Mouse (Mus musculus) stomach, embryonic 16.5 days (tissue): ENCODE results near the gene Pold2. TPM values are rescaled to one million over a fixed set of nuclear protein-coding genes. Genes with fewer than 3 reads are reported as not detected.

ENCODE experiments used
- ATAC-seq: fragments of 200-750 bp; cut with Nextera tagmentation; 2 replicates; pipeline ENCODE4 v1.8.0; 2017; ENCODE audit warnings: moderate number of reproducible peaks, moderate TSS enrichment; ENCODE audit not compliant: insufficient read depth, low FRiP score
- H3K27ac ChIP-seq: fragments of 300-500 bp; sonication (generic); 2 replicates; pipeline ENCODE4 v1.5.1; 2014; ENCODE audit warnings: low read length
- H3K27me3 ChIP-seq: fragments of 300-500 bp; sonication (generic); 2 replicates; pipeline ENCODE4 v1.6.1; 2014; ENCODE audit warnings: low read length, control low read depth, mixed read lengths; ENCODE audit not compliant: control insufficient read depth, insufficient read depth
- H3K36me3 ChIP-seq: fragments of 300-500 bp; sonication (generic); 2 replicates; pipeline ENCODE4 v1.6.1; 2014; ENCODE audit warnings: low read length; ENCODE audit not compliant: control insufficient read depth, insufficient read depth
- H3K4me1 ChIP-seq: fragments of 300-500 bp; sonication (generic); 2 replicates; pipeline ENCODE4 v1.6.1; 2014; ENCODE audit warnings: low read length, control low read depth, mixed read lengths; ENCODE audit not compliant: control insufficient read depth, insufficient read depth
- H3K4me2 ChIP-seq: fragments of 300-500 bp; sonication (generic); 2 replicates; pipeline ENCODE4 v1.6.1; 2014; ENCODE audit warnings: low read depth, low read length, mixed read lengths
- H3K4me3 ChIP-seq: fragments of 300-500 bp; sonication (generic); replicated peaks from 2 replicates; pipeline ENCODE4 v1.5.1; 2014; ENCODE audit warnings: mild to moderate bottlenecking, low read length
- H3K9ac ChIP-seq: fragments of 300-500 bp; sonication (generic); 2 replicates; pipeline ENCODE4 v1.6.1; 2014; ENCODE audit warnings: low read length
- H3K9me3 ChIP-seq: fragments of 300-500 bp; sonication (generic); replicated peaks from 2 replicates; pipeline ENCODE4 v1.6.1; 2016; ENCODE audit warnings: low read length, control low read depth; ENCODE audit not compliant: control insufficient read depth
- WGBS: fragments of 180-500 bp; shearing (Covaris S2); extraction: QIAGEN DNeasy Blood & Tissue Kit; methylation state at CpG from one replicate; pipeline ENCODE4 v1.1.7; 2014; 5-methylcytosine and 5-hydroxymethylcytosine counted together
- polyA plus RNA-seq: library from polyadenylated mRNA; unstranded; fragments of >200 nt; fragmentation: Nextera tagmentation; extraction: Ambion mirVana; gene quantifications from 2 replicates; pipeline ENCODE4 v1.2.1, GENCODE M21; 2015

Gene Pold2
- polyA plus RNA-seq, 1 experiment from 2014 or later: 116 TPM

- H3K9me3 ChIP-seq: no peaks in the 10 kb centered on the region
- peaks cover 13% of the 10 kb centered on the region for H3K36me3 ChIP-seq
- no peak overlapping the region for H3K27ac ChIP-seq
- H3K9ac ChIP-seq: no peak overlapping the region
- H3K4me2 ChIP-seq: no peak overlapping the region
- H3K27me3 ChIP-seq: no peaks in the 10 kb centered on the region
- 93% methylated on average over 11 of the region's 11 CpGs for WGBS
- no peak for ATAC-seq
- H3K4me3 ChIP-seq: no peak overlapping the region
- peaks cover 10% of the 10 kb centered on the region for H3K4me1 ChIP-seq
These were observed 5.4 kb downstream of the Pold2 start for GRCm38 (mm10) chr11:5872707-5873106.

GRCm38 (mm10) chr11:5870069-5870468 is 8.0 kb downstream of the Pold2 start:
- Histone ChIP-seq H3K9ac (no peak overlapping the region), H3K4me1 (no peaks in the 10 kb centered on the region), H3K4me2 (no peak overlapping the region), H3K36me3 (peaks cover 13% of the 10 kb centered on the region), H3K27ac (no peak overlapping the region), H3K4me3 (no peak overlapping the region), H3K9me3 (no peaks in the 10 kb centered on the region), H3K27me3 (no peaks in the 10 kb centered on the region)
- no peak for ATAC-seq
- 92% methylated on average over 16 of the region's 16 CpGs for WGBS

GRCm38 (mm10) chr11:5869331-5869730 is 8.8 kb downstream of the Pold2 start:
- Histone ChIP-seq H3K9ac (no peak overlapping the region), H3K27ac (no peak overlapping the region), H3K36me3 (peaks cover 13% of the 10 kb centered on the region), H3K4me3 (no peak overlapping the region), H3K4me1 (no peaks in the 10 kb centered on the region), H3K9me3 (no peaks in the 10 kb centered on the region), H3K4me2 (no peak overlapping the region), H3K27me3 (no peaks in the 10 kb centered on the region)
- 90% methylated on average over 16 of the region's 16 CpGs for WGBS
- ATAC-seq: no peak

- no peak for ATAC-seq
- H3K9ac ChIP-seq: no peak overlapping the region
- H3K4me1 ChIP-seq: no peaks in the 10 kb centered on the region
- no peaks in the 10 kb centered on the region for H3K9me3 ChIP-seq
- no peak overlapping the region for H3K4me3 ChIP-seq
- H3K27ac ChIP-seq: no peak overlapping the region
- no peak overlapping the region for H3K4me2 ChIP-seq
- peaks cover 13% of the 10 kb centered on the region for H3K36me3 ChIP-seq
- 89% methylated on average over 12 of the region's 12 CpGs for WGBS
- H3K27me3 ChIP-seq: no peaks in the 10 kb centered on the region
These were observed 9.8 kb downstream of the Pold2 start for GRCm38 (mm10) chr11:5868324-5868723.

- no peak for ATAC-seq
- no peaks in the 10 kb centered on the region for H3K27me3 ChIP-seq
- no peak overlapping the region for H3K9ac ChIP-seq
- H3K27ac ChIP-seq: no peak overlapping the region
- no peaks in the 10 kb centered on the region for H3K9me3 ChIP-seq
- H3K4me3 ChIP-seq: no peak overlapping the region
- 79% methylated on average over 2 of the region's 2 CpGs for WGBS
- no peak overlapping the region for H3K4me2 ChIP-seq
- H3K36me3 ChIP-seq: peaks cover 6% of the 10 kb centered on the region
- no peaks in the 10 kb centered on the region for H3K4me1 ChIP-seq
These were observed 10.9 kb downstream of the Pold2 start for GRCm38 (mm10) chr11:5867196-5867595.

- Histone ChIP-seq H3K4me3 (peak overlapping the region; percentile 57), H3K27me3 (0 out of 2 replicates have a peak, but pooled peaks cover 3% of the 10 kb centered on the region), H3K9ac (peak overlapping the region; percentile 76), H3K27ac (no peak overlapping the region), H3K36me3 (no peaks in the 10 kb centered on the region), H3K4me2 (peak overlapping the region; percentile 74), H3K9me3 (no peaks in the 10 kb centered on the region), H3K4me1 (peaks cover 3% of the 10 kb centered on the region)
- ATAC-seq: no peak; the same call in 1 of the 2 replicates
- 16% methylated on average over 15 of the region's 15 CpGs for WGBS
These were observed 15.5 kb downstream of the Pold2 start for GRCm38 (mm10) chr11:5862394-5863105.

- no peaks in the 10 kb centered on the region for H3K36me3 ChIP-seq
- peak; percentile 82; the same call in 1 of the 2 replicates for ATAC-seq
- WGBS: 2% methylated on average over 59 of the region's 59 CpGs
- peaks cover 3% of the 10 kb centered on the region for H3K4me1 ChIP-seq
- peak within 1 kb of the TSS; percentile 57 for H3K4me3 ChIP-seq
- no peaks in the 10 kb centered on the region for H3K9me3 ChIP-seq
- H3K4me2 ChIP-seq: peak within 1 kb of the TSS; percentile 74
- 0 out of 2 replicates have a peak within 1 kb of the TSS, but pooled peaks have one; percentile 20 for H3K27ac ChIP-seq
- peak within 1 kb of the TSS; percentile 76 for H3K9ac ChIP-seq
- H3K27me3 ChIP-seq: 0 out of 2 replicates have a peak, but pooled peaks cover 3% of the 10 kb centered on the region
These were observed 16.3 kb downstream of the Pold2 start, which contains the start of gene Aebp1 for GRCm38 (mm10) chr11:5861678-5862393. Aebp1 (plus strand) TSS chr11:5861947.

GRCm38 (mm10) chr11:5860639-5861038 is 17.5 kb downstream of the Pold2 start:
- Histone ChIP-seq H3K9me3 (no peaks in the 10 kb centered on the region), H3K4me3 (no peak overlapping the region), H3K27ac (no peak overlapping the region), H3K27me3 (0 out of 2 replicates have a peak, but pooled peaks cover 3% of the 10 kb centered on the region), H3K9ac (no peak overlapping the region), H3K4me1 (peaks cover 8% of the 10 kb centered on the region), H3K4me2 (no peak overlapping the region), H3K36me3 (no peaks in the 10 kb centered on the region)
- ATAC-seq: no peak
- 49% methylated on average over 6 of the region's 6 CpGs for WGBS

GRCm38 (mm10) chr11:5859883-5860550 is 18.1 kb downstream of the Pold2 start:
- H3K4me1 ChIP-seq: peaks cover 9% of the 10 kb centered on the region
- H3K27me3 ChIP-seq: 0 out of 2 replicates have a peak, but pooled peaks cover 3% of the 10 kb centered on the region
- no peak overlapping the region for H3K4me2 ChIP-seq
- no peak for ATAC-seq
- no peak overlapping the region for H3K27ac ChIP-seq
- no peak overlapping the region for H3K9ac ChIP-seq
- H3K4me3 ChIP-seq: no peak overlapping the region
- no peaks in the 10 kb centered on the region for H3K36me3 ChIP-seq
- 88% methylated on average over 13 of the region's 13 CpGs for WGBS
- H3K9me3 ChIP-seq: no peaks in the 10 kb centered on the region
